In the genomic region with DNA sequence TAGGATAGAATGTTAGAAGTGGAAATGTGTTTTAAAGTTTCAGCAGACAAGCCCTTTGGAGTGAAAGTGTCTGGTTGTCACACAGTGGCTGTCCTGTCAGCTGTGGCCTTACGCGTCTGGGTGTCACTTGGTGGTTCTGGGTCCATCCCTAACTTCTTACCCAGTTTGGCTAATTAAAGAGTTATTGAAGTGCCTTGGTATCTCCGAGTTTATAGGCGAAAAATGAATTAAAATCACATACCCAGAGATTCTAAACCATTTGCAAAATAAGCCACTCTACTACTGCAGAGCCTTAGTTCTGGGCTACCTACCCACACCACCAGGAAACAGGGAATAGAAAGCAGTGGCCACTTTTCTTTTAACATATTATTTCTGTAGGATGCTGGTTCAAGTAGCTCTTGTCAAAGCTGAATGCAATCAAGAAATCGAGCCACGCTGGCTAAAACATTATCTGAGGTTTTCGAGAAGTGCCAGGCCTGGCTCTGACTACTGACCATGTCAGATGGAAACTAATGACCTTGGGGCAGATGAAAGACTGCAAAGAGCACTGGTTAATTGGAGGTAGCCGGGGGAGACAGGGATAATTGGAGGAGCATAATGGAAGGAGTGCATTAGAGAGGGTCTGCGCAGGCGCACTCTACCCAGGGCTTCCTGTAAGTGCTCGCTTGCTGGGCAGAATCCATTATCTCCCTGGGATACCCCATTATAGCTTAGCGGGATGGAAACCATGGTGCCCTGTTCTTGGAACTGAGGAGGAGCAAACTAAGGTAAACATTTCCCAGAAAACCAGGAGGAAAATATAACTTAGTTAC, we compare ENCODE assay signal across 8 mouse cellular contexts.
DNase-seq lines count a peak whose midpoint lies in the region; ATAC-seq lines count a peak whose summit lies in the region.

No protein-coding gene starts in this region.

- peak; percentile 74 for ATAC-seq in hindbrain, embryonic 13.5 days (ENCODE audit: low FRiP score)
- peak; percentile 77 for ATAC-seq in midbrain, embryonic 16.5 days
- ATAC-seq in erythroid progenitor cell, adult 5-6 weeks (replicated peaks; ENCODE audit: low FRiP score, poor library complexity, severe bottlenecking), result no peak

- H3K27ac ChIP-seq in hindbrain, embryonic 13.5 days, result no peak overlapping the region
- no peak overlapping the region for H3K27ac ChIP-seq in midbrain, embryonic 16.5 days (ENCODE audit: low read length)

- no peak overlapping the region for H3K4me3 ChIP-seq in hindbrain, embryonic 13.5 days
- H3K4me3 ChIP-seq in midbrain, embryonic 16.5 days (ENCODE audit: low read depth, low read length), result no peak overlapping the region

- no peaks in the 10 kb centered on the region for H3K9me3 ChIP-seq in hindbrain, embryonic 13.5 days
- H3K9me3 ChIP-seq in midbrain, embryonic 16.5 days (replicated peaks; ENCODE audit: control insufficient read depth, low read length, poor library complexity, severe bottlenecking), result no peaks in the 10 kb centered on the region

- 54% methylated on average over 12 of the region's 12 CpGs for WGBS in hindbrain, embryonic 13.5 days
- 46% methylated on average over 12 of the region's 12 CpGs for WGBS in midbrain, embryonic 16.5 days

- no peak overlapping the region for H3K9ac ChIP-seq in hindbrain, embryonic 13.5 days
- H3K9ac ChIP-seq in midbrain, embryonic 16.5 days (ENCODE audit: low read depth, low read length), result no peak overlapping the region

- no peaks in the 10 kb centered on the region for H3K27me3 ChIP-seq in hindbrain, embryonic 13.5 days
- H3K27me3 ChIP-seq in midbrain, embryonic 16.5 days (ENCODE audit: control insufficient read depth, insufficient read depth, low read depth, low read length), result no peaks in the 10 kb centered on the region

- no peak overlapping the region for H3K4me2 ChIP-seq in hindbrain, embryonic 13.5 days
- H3K4me2 ChIP-seq in midbrain, embryonic 16.5 days (ENCODE audit: low read length), result no peak overlapping the region; the same call in 1 of the 2 replicates

- H3K4me1 ChIP-seq in hindbrain, embryonic 13.5 days (replicated peaks), result no peaks in the 10 kb centered on the region
- H3K4me1 ChIP-seq in midbrain, embryonic 16.5 days (ENCODE audit: control insufficient read depth, insufficient read depth, low read length), result no peaks in the 10 kb centered on the region

- DNase-seq in layer of hippocampus, adult 11-12 months (ENCODE audit: low spot score), result peak; percentile 34
- DNase-seq in layer of hippocampus, adult 9-10 months (ENCODE audit: low spot score), result no peak
- peak; percentile 36 for DNase-seq in embryo, embryonic 10.5 days (ENCODE audit: low spot score)
- no peak for DNase-seq in cerebellum, adult 11-12 months
- DNase-seq in gastrocnemius, postnatal 25 days, result no peak

- H3K36me3 ChIP-seq in hindbrain, embryonic 13.5 days, result no peaks in the 10 kb centered on the region
- no peaks in the 10 kb centered on the region for H3K36me3 ChIP-seq in midbrain, embryonic 16.5 days (ENCODE audit: control insufficient read depth, insufficient read depth, low read length)

Comparison
In these comparisons a context has a peak if more than half of its experiments do, and no peak if none do; other contexts are left out.
1. DNase-seq: peak in layer of hippocampus, adult 11-12 months (single experiment) and embryo, embryonic 10.5 days (single experiment); none in layer of hippocampus, adult 9-10 months (single experiment), cerebellum, adult 11-12 months (single experiment) and gastrocnemius, postnatal 25 days (single experiment).